Mouse (Mus musculus) testis, postnatal 10 days (tissue): ENCODE measurements at regions not wholly inside any gene's neighbourhood (a gene's known extent, or its start where the extent isn't known, plus 50 kb on each side); places are given as distances from the start of the nearest gene placed in this dataset.
"Not testable (repeated sequence)": the region's sequence is repeated elsewhere in the genome, so short reads cannot be mapped to it uniquely, and the experiment has no call there.

Experiments used
- DNase-seq: peaks from one replicate; pipeline ENCODE4 v3.0.0; 2021; ENCODE audit warnings: low spot score

DNA sequence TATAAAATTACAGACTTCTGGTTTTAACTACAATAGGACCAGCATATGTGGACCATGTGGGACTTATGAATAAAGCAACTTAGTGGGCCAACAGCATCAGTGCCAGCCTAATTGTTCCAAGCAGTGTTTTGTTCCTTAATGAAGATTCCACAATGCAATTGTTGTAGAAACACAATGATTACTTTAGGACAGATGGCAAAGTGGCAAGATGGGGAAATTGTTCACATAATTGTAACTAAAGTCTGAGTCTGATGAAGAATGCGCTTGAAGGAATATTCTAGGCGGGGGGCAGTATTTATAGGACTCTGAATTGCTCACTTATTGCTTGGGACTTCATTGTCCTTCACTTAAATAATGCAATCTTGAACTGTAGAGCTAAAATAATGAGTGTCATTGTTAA, 253.4 kb upstream of the Kcnj3 start:
- DNase-seq = no peak

DNA sequence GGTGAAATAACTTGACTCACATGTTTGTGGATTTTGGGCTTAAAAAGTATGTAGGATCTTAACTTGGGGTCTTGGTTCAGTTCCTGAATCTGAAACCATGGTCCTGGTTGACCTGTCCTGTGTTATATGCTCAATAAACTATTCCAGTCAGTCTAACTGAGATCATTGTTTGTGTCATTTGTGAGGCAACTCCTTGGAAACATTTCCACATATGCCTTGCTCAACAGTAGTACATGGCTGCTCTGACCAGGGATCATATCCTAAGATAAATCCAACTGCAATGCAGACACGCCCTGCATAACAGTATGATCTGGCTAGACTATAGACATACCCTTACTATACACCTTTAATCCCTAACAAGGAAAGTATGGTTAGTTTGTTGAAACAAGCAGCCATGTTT, 228.9 kb upstream of the Kcnj3 start:
- no peak for DNase-seq

DNA sequence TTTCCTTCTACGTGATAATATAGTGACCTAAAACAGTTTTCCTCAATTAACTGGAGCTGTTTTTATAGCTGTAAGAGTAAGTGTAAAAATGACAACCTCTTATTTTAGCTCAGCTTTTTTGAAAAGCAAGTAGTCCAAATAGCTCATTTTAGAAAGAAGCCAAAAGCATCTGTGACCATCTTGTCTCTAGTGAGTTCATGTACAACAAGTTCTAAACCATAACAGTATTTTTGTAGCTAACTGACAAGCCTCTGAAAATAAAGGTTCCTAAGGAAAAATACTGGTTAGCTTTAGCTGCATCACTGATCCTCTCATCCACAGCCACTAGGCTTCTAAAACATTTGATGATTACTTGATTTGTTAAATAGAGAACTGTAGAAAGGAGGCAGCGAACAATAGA, 227.2 kb upstream of the Kcnj3 start:
- no peak for DNase-seq

DNA sequence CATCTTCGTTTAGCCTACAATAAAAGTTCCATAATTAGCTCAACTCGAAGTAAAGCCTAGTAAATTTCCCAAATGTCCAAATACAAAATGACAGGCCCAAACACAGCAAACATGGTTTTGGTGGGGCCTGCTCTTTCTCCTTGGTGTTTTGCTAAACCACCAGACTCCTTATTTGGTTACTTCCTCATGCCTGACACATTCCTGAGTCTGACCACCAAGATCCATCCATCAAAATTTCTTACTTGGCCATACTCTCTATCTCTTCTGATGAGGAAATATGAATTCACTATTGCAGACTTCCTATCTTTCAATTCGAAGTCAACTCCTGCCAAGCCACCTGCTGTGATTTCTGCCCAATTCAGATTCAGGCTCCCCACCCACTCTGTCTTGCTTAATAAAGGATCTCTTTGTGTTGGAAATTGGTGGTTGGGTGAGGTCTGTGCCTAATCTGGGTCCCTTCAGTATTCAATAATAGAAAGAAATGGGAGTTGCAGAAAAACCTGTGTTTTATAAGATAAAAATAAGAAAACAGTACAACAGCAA, 225.9 kb upstream of the Kcnj3 start:
- DNase-seq = no peak

DNA sequence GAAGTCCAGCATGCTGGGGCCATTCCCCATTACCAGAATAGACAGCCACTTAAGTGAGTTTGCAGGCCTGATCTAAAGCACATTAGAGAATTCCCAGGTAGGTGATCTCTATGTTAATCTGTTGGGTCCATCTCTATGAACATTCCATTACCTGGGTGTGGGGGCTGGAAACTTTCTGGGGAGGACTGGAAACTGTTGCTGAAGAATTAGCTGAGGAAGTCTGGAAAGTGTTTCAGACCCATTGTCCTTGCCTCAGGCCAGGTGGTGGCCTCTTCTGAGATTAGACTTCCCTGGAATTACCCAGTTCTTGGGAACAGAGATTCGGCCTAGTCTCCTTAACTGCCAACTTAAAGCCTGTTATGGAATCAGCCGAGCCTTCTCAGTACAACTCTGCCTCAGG, 224.5 kb upstream of the Kcnj3 start:
- DNase-seq = no peak

DNA sequence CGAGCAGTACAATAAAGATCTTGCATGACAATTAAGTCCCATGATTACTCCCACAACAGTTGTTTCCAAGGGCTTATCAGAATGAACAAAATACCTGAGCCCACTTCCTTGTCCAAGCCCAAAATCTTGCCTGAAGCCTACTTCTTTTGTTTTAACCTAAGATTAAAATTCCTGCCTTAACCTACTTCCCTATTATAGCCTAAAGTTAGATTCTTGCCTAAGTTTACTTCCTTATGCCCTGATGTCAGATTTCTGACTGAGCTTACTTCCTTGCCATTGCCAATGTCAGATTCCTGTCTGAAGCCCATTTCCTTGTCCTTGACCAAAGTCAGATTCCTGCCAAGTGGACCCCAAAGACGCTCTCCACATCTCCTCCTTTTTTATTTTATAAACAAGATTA, 213.7 kb upstream of the Kcnj3 start:
- no peak for DNase-seq

DNA sequence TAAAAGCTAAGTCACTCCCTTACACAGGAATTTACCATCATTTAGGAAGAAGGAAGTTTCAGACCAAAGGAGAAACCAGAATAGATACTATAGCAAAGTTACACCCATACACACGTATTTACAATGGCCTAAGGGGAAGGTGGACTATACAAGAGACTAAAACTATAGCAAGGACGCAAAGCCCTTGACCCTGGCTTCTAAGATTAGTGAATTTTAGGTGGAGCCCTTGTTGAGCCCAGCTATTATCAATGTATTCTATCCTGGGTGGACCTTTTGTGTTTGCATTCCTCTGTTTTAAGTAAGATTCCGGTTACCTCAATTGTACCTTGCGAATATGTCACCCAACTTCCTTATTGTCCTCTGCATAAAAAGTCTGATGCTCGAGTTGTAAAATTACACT, 213.0 kb upstream of the Kcnj3 start:
- DNase-seq = not testable (repeated sequence)

GRCm38 (mm10) chr2:55228131-55228797, 207.5 kb upstream of the Kcnj3 start:
- DNase-seq = no peak

DNA sequence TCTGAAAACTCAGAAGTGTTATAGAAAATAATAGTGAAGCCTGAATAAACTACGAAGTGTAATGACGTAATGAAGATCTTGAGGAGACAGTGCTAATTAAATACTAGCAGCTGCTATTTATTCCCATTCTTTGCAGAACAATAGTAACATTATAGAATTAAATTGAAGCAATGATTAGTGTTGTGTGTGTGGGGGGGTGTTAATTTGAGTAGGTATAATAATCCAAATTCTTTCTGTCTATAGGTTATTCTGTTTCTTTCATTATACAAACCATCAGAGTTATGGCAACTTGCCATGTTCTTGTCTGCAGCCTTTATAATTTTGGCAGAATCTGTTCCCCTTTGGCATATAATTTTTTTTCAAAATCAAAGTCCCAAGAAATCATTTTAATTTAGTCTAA, 203.9 kb upstream of the Kcnj3 start:
- no peak for DNase-seq

DNA sequence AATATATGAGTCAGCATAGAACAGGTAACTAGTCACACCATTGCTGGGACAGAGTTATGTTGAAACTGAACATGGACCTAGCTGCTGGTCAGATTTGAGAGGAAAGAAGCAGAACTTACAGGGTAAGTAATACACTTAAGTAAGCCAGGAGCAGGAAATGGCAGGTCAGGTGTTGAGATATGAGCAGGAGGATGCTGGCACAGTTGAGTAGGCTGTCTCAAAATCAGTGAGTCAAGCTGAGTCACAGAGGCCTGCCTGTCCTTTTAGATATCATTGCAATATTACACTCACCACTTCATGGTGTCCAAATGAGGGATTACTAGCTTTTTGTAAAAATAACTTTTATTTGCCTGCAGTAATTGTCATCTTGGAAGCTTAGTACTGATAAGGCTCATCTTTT, 182.6 kb upstream of the Kcnj3 start:
- DNase-seq = no peak

DNA sequence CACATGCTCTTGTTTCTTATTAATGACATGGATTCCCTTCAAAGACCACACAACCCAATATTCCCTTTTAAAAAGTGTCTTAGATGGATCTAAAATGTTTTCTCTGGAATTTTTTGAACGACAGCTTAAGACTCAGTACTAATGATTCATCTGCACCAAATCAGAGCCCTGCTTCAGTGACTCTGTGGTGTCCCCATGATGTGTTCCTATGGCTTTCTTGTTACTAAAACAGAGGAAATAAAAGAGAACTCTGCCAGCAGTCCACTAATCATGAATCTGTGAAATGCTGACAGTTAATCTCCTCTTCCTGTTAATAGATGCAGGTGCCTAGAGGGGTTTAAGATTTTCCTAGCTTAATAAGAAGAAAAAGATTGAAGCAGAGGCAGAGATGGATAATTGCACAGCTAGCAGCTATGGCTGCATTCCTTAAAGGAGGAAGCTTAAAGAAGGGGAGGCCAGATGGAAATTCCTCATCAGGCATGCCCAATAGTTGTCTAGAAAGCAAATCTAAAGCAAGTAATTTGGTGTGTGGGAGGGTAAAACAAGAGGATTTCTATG, 173.0 kb upstream of the Kcnj3 start:
- DNase-seq = no peak

- no peak for DNase-seq
These were observed 171.8 kb upstream of the Kcnj3 start for GRCm38 (mm10) chr2:55263847-55264449.

- peak; percentile 55 for DNase-seq
These were observed 129.4 kb upstream of the Kcnj3 start for GRCm38 (mm10) chr2:55306387-55306786.

GRCm38 (mm10) chr2:55315627-55316026, 120.1 kb upstream of the Kcnj3 start:
- no peak for DNase-seq

GRCm38 (mm10) chr2:55354061-55354460, 81.7 kb upstream of the Kcnj3 start:
- not testable (repeated sequence) for DNase-seq
